Mouse (Mus musculus): ENCODE results near the gene Larp7.

DNA sequence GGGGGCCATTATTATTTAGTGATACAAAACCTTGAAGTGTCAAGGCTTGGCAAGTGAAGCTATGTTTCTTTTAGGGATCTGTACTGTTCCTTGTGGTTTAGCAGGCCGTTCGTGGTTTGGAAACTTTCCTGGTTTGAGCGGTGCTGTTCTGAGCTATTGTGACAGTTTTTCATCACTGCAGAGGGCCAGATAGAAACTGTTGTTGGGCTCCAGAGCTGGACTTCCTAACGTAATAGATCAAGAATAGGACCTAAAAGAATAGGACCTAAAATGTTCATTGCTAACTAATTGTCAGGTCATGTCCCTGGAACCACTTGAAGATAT lies 533 bp upstream of the Larp7 start:
- no peak for TF ChIP-seq CTCF (conservative IDR thresholded peaks at IDR 0.05; ENCODE audit: low read length)
- no peak for TF ChIP-seq POU5F1 (IDR thresholded peaks at IDR 0.05; ENCODE audit: borderline replicate concordance, low read length)

Measured in E14TG2a.4 (cell line).